Mouse (Mus musculus): ENCODE results near the gene Usp20. TPM values are rescaled to one million over a fixed set of nuclear protein-coding genes. Genes with fewer than 3 reads are reported as not detected.

Usp20 gene
- polyA plus RNA-seq, 1 experiment from 2014 or later = 29.5 TPM

DNA sequence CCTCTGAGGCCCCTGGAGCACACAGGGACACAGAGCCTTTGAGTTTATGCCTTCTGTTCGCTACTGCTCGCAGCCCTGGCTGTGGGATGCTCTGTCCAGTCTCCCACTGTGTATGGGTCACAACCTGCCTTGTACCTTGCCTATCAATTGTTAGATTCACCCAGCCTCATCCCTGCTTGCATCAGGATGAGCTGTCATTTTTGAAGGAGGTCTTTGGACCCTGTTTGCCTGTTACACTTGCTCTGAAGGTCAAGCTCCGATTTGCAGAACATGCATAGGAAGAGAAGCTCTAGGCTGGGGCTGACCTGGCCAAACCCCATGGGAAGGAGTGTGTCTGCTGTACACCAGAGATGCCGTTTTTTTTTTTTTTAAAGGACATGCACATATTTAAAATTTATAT, 24.6 kb upstream of the Usp20 start:
- no peaks in the 10 kb centered on the region for H3K27me3 ChIP-seq
- H3K4me1 ChIP-seq = peaks cover 25% of the 10 kb centered on the region
- H3K27ac ChIP-seq = no peak overlapping the region
- H3K9me3 ChIP-seq = no peaks in the 10 kb centered on the region
- no peak overlapping the region for H3K4me3 ChIP-seq (replicated peaks)
- H3K9ac ChIP-seq = no peak overlapping the region
- 79% methylated on average over 4 of the region's 4 CpGs for WGBS
- no peak overlapping the region for H3K4me2 ChIP-seq
- ATAC-seq (ENCODE audit: low FRiP score) = no peak
- peaks cover 81% of the 10 kb centered on the region for H3K36me3 ChIP-seq (replicated peaks)

DNA sequence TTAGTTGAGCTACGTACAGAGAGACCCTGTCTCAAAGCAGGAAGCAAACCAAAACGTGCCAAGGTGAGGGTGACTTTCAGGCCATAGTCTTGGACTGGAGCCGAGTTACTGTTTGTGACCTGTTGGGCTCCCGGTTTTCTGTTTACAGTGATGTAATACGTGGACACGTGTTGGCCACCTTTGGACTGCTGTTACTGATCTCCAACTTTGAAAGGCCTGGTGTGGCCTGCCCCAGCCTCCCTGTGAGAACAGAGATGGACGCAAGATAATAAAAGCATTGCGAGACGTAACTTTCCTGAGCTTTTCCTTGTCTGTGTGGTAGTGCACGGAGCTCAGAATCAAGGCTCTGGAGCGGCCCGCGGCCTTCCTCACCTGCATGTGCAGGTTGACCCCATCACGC, 23.4 kb upstream of the Usp20 start:
- no peaks in the 10 kb centered on the region for H3K27me3 ChIP-seq
- no peak overlapping the region for H3K4me3 ChIP-seq (replicated peaks)
- H3K4me2 ChIP-seq = no peak overlapping the region
- no peak for ATAC-seq (ENCODE audit: low FRiP score)
- H3K9me3 ChIP-seq = no peaks in the 10 kb centered on the region
- H3K27ac ChIP-seq = no peak overlapping the region
- peaks cover 18% of the 10 kb centered on the region for H3K4me1 ChIP-seq
- H3K9ac ChIP-seq = no peak overlapping the region
- WGBS = 90% methylated on average over 14 of the region's 14 CpGs
- peaks cover 93% of the 10 kb centered on the region for H3K36me3 ChIP-seq (replicated peaks)

DNA sequence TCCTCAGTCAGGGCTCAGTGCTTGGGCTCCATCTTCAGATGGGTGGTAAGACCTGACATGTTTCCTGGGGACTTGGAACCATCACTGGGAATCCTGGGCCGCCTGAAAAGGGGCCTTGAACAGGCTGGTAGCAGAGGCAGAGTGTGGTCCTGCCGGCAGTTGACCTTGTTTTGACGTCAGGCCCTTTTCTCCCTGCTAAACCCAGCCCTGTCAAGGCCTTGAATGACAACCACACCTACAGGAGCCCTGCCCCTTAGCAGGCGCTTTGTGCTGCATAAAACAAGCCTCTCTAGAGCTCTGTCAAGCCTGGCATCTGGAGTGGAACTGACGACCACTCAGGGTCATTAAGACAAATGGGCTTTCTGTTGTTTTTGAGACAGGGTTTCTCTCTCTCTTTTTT, 22.2 kb upstream of the Usp20 start:
- 56% methylated on average over 5 of the region's 5 CpGs for WGBS
- H3K27me3 ChIP-seq = no peaks in the 10 kb centered on the region
- no peak overlapping the region for H3K27ac ChIP-seq
- H3K4me2 ChIP-seq = no peak overlapping the region
- no peak overlapping the region for H3K9ac ChIP-seq
- H3K4me3 ChIP-seq (replicated peaks) = no peak overlapping the region
- H3K4me1 ChIP-seq = peaks cover 11% of the 10 kb centered on the region
- no peaks in the 10 kb centered on the region for H3K9me3 ChIP-seq
- H3K36me3 ChIP-seq (replicated peaks) = peaks cover 100% of the 10 kb centered on the region
- ATAC-seq (ENCODE audit: low FRiP score) = no peak

DNA sequence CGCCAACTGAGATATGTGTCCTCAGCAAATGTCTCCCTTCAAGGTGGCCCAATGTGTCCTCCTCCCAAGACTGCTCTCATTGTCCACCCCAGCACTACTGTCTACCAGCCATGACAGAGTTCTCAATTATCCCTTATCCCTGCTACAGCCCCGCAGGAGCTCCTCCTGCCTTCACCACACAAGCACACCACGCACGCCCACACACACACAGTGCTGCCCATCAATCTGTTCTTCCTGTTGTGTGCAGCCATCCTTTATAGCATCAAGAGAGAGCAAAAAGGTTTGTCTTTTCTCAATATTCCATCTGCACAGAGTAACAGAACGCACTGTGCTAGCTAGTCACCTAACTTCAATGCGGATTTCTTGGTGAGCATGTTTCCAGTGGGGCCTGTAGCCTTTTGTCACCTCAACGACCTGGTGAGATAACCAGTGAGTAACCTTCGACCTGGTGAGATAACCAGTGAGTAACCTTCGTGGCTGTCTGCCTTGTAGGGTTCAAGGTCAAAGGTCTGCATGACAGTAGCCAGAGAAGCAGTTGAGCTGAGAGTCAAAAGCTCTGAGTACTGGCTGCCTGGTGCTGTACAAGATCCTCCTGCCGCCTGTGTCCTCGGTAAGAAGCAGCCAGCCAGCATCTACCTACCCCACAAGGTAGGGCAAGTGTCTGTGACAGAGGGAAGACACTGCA, 19.4 kb upstream of the Usp20 start:
- Histone ChIP-seq H3K9me3 (no peaks in the 10 kb centered on the region), H3K4me1 (peaks cover 29% of the 10 kb centered on the region), H3K9ac (no peak overlapping the region), H3K4me2 (no peak overlapping the region), H3K27me3 (no peaks in the 10 kb centered on the region), H3K36me3 (replicated peaks) (peaks cover 81% of the 10 kb centered on the region), H3K27ac (no peak overlapping the region), H3K4me3 (replicated peaks) (no peak overlapping the region)
- ATAC-seq (ENCODE audit: low FRiP score) = no peak
- WGBS = 90% methylated on average over 11 of the region's 11 CpGs

DNA sequence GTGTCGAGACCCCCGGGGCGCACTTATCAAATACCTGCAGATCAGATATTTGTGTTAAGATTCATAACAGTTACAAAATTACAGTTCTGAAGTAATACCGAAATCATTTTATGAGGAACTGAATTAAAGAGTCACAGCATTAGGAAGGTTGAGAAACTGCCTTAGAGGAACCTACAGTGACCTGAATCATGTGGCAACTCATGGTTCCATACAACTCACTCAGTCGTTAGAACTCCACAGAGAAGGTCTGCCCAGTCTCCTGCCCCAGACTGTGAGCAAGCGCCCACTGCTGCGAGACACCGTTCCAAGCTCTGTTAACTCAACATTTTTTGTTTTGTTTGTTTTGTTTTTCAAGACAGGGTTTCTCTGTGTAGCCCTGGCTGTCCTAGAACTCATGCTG, 16.5 kb upstream of the Usp20 start:
- Histone ChIP-seq H3K9me3 (no peaks in the 10 kb centered on the region), H3K4me2 (0 out of 2 replicates have a peak overlapping the region, but pooled peaks have one; percentile 93), H3K4me3 (replicated peaks) (no peak overlapping the region), H3K27ac (no peak overlapping the region), H3K4me1 (peaks cover 29% of the 10 kb centered on the region), H3K9ac (no peak overlapping the region), H3K27me3 (no peaks in the 10 kb centered on the region), H3K36me3 (replicated peaks) (peaks cover 51% of the 10 kb centered on the region)
- ATAC-seq (ENCODE audit: low FRiP score) = no peak
- 94% methylated on average over 8 of the region's 8 CpGs for WGBS

DNA sequence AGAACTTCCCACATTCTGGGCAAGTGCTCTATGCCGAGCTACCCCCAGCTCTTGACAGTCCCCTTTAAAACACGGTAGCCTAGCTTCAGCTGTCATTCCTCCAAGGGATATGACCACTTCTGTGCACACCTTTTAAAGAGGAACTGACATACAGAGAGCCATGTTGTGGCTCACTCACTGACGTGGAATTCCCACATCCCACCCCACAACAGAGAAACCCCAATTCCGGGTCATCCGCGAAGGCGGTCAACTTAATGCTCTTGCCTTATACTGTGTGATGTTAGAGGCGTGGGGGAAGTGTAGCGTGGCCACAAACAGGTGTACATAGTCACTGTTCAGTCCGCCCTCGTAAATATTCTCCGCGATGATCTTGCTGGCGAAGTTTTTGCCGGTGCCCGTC, 15.3 kb upstream of the Usp20 start:
- Histone ChIP-seq H3K4me2 (peak overlapping the region; percentile 93), H3K36me3 (replicated peaks) (peaks cover 46% of the 10 kb centered on the region), H3K9ac (peak overlapping the region; percentile 83), H3K27me3 (no peaks in the 10 kb centered on the region), H3K27ac (no peak overlapping the region), H3K4me3 (replicated peaks) (peak overlapping the region; percentile 89), H3K9me3 (no peaks in the 10 kb centered on the region), H3K4me1 (peaks cover 29% of the 10 kb centered on the region)
- 27% methylated on average over 16 of the region's 16 CpGs for WGBS
- ATAC-seq (ENCODE audit: low FRiP score) = no peak

DNA sequence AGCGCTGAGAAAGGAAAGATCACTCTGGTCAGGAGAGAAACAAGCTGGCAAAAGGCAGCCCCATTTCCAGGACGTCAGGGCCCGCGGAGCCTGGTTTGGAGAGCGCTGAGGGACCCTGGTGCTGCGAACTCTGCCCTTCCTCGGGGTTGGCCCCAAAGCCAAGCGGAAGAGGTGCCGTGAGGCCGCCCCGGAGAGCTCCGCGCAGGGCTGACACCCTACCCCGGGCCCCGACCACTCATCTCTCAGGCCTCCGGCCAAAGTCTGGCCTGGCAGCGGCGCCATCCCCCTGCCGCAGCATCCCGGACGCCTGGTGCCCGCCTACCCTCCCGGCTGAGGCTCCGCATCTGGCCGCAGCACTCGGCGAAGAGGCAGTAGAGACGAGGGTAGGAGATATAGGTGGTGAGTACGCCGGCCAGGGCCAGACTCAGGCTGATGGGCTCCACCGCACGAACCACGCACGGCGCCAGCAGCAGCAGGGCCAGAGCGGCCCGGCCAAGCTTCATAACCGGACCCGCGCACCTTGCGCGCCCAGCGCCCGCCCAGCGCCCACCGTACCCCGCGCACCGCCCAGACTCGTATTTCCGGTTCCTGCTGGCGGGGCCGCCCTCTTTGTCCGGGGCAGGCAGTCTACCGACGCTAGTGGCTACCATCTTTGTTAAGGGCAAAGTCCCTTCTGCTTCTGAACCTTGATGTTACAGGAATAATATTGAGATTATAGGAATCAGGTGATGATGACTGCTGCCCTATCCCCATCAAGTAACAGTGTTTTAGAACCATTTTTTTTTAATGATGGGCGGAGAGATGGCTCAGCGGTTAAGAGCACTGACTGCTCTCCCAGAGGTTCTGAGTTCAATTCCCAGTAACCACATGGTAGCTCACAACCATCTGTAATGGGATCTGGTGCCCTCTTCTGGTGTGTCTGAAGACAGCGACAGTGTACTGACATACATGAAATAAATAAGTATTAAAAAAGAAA, 14.4 kb upstream of the Usp20 start, which contains the start of gene Tor1a:
Gene Tor1a (minus strand): TSS at position 582 of the 976 bp plus-strand sequence.
- WGBS = 1% methylated on average over 59 of the region's 59 CpGs
- H3K4me1 ChIP-seq = peaks cover 29% of the 10 kb centered on the region
- H3K4me3 ChIP-seq (replicated peaks) = peak within 1 kb of the TSS; percentile 89
- H3K9me3 ChIP-seq = no peaks in the 10 kb centered on the region
- peak; percentile 95 for ATAC-seq (ENCODE audit: low FRiP score)
- H3K36me3 ChIP-seq (replicated peaks) = peaks cover 42% of the 10 kb centered on the region
- peak within 1 kb of the TSS; percentile 57; the same call in 1 of the 2 replicates for H3K27ac ChIP-seq
- H3K4me2 ChIP-seq = peak within 1 kb of the TSS; percentile 93
- peak within 1 kb of the TSS; percentile 83 for H3K9ac ChIP-seq
- no peaks in the 10 kb centered on the region for H3K27me3 ChIP-seq

DNA sequence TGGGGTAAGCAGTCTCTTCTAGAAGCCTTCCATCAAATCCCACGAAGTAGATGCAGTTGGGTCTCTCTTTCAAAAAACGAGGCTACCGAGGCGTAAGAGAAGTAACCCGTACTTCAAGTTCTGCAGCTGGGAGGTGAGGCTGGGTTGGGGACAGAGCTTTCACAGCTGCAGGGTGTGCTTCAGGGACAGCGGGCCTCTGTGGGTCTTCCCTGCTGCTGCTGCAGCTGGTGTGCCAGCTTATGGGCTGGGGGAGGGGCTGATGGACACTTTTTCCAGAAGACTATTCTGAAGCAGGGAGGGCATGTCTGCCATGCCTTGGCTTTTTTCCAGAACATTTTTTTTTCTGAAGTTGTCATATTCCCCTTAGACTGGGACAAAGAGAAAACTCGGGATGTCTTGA, 945 bp downstream of the Usp20 start:
- peaks cover 19% of the 10 kb centered on the region for H3K36me3 ChIP-seq (replicated peaks)
- H3K27me3 ChIP-seq = no peaks in the 10 kb centered on the region
- no peak for ATAC-seq (ENCODE audit: low FRiP score)
- H3K9ac ChIP-seq = peak overlapping the region; percentile 67
- H3K4me1 ChIP-seq = peaks cover 25% of the 10 kb centered on the region
- H3K4me2 ChIP-seq = peak overlapping the region; percentile 78
- 52% methylated on average over 7 of the region's 7 CpGs for WGBS
- H3K9me3 ChIP-seq = no peaks in the 10 kb centered on the region
- H3K4me3 ChIP-seq (replicated peaks) = peak overlapping the region; percentile 77
- no peak overlapping the region for H3K27ac ChIP-seq

DNA sequence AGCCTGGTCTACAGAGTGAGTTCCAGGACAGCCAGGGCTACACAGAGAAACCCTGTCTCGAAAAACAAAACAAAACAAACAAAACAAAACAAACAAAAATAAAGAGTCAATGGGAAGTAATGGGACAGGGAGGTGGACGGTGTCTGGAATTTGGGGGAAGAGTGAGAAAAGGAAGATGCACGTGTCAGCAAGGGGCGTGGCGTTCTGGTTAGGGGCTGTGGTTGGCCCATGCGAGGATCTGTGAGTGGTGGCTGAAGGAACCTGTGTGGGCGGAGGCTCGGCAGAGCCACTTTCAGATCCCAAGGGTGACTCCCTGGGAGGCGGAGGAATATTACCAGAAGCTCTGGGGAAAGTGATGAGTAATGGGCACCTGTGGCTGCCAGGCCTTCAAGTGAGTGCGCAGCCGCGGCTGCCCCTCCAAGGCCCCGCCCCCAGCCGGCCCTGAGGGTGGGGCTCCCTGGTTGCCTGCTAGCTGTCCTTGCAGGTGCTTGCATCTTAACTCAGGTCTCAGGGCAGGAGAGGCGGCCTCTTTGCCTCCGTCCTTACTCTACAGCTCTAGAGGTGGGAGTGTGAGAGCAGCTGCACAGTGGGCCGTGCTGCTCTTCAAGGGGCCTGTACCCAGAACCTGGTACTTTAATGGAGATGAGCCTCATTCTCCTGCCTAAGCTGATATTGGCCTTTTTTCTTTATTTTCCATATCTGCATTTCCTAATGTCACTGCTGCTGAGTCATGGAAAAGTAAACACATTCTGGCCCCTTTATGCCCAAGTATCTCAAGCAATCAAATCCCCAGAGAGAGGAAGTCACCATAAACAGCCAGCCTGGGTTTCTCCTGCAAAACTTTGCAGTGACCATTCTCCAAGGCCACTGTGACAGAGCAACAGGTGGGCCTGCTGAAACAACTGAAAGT, 3.3 kb downstream of the Usp20 start:
- no peak overlapping the region for H3K9ac ChIP-seq
- H3K4me3 ChIP-seq (replicated peaks) = no peak overlapping the region
- H3K27me3 ChIP-seq = no peaks in the 10 kb centered on the region
- 0 out of 2 replicates have a peak, but pooled peaks cover under 1% of the 10 kb centered on the region for H3K36me3 ChIP-seq (replicated peaks)
- no peak overlapping the region for H3K4me2 ChIP-seq
- no peak overlapping the region for H3K27ac ChIP-seq
- H3K9me3 ChIP-seq = no peaks in the 10 kb centered on the region
- no peak for ATAC-seq (ENCODE audit: low FRiP score)
- peaks cover 25% of the 10 kb centered on the region for H3K4me1 ChIP-seq
- WGBS = 30% methylated on average over 17 of the region's 17 CpGs

DNA sequence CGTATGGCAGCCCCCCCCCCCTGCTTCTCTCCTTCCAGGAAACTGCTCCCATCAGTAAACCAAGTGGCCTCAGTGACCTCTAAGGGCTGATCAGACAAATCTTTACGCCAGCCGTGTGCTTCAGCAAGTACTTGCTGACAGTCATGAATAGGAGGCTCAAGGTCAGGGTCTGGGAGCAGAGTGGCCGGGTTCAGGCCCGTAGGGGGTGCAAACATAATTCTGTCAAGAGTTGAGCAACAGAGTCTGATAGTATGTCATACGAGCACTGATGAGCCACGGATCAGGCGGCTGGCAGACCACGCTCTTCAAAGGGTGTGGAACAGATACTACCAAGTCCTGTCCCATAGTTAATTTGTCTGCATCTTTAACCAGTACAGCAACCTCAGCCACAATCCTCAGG, 8.1 kb downstream of the Usp20 start:
- WGBS = 89% methylated on average over 9 of the region's 9 CpGs
- ATAC-seq (ENCODE audit: low FRiP score) = no peak

DNA sequence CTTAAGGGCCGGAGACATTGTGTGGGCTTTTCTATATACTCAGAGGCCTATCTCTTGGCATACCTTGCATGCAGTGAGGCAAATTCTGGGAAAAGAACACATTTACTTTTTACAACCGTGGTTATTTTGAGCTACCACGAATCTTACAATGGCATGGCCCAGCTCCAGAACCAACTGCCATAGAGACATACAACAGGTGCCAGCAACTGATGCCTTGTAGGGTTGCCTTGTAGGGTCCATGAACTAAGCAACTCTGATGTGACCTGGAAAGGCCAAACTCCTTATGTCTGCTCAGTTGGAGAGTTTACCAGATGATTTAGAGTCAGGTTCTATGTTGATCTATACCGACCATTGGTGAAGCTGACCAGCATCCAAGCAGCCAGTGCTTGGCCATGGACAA, 12.8 kb downstream of the Usp20 start:
- ATAC-seq (ENCODE audit: low FRiP score) = no peak
- Histone ChIP-seq H3K4me3 (replicated peaks) (no peak overlapping the region), H3K27ac (no peak overlapping the region), H3K27me3 (no peaks in the 10 kb centered on the region), H3K36me3 (replicated peaks) (no peaks in the 10 kb centered on the region; the same call in 1 of the 2 replicates), H3K9me3 (no peaks in the 10 kb centered on the region), H3K4me2 (no peak overlapping the region), H3K4me1 (no peaks in the 10 kb centered on the region), H3K9ac (no peak overlapping the region)
- WGBS = 94% methylated on average over 4 of the region's 4 CpGs

More for the DNA sequence above, 8.1 kb downstream of the Usp20 start:
- H3K36me3 ChIP-seq (replicated peaks) = no peaks in the 10 kb centered on the region
- H3K9ac ChIP-seq = no peak overlapping the region
- no peak overlapping the region for H3K4me3 ChIP-seq (replicated peaks)
- H3K9me3 ChIP-seq = no peaks in the 10 kb centered on the region
- H3K4me2 ChIP-seq = no peak overlapping the region
- H3K27me3 ChIP-seq = no peaks in the 10 kb centered on the region
- peaks cover 3% of the 10 kb centered on the region; the same call in 1 of the 2 replicates for H3K4me1 ChIP-seq
- no peak overlapping the region for H3K27ac ChIP-seq

Data from forebrain, embryonic 12.5 days (tissue).